Mouse (Mus musculus): Measurements from ENCODE around the gene Armcx1. TPM values are rescaled to one million over a fixed set of nuclear protein-coding genes. Genes with fewer than 3 reads are reported as not detected.
"Not testable (repeated sequence)": the region's sequence is repeated elsewhere in the genome, so short reads cannot be mapped to it uniquely, and the experiment has no call there.

Gene Armcx1
- polyA plus RNA-seq, 1 experiment: 1.1 TPM

- Histone ChIP-seq H3K27ac (ENCODE audit: control insufficient read depth, insufficient read depth, low read depth, low read length) (peak overlapping the region; percentile 36; the same call in 1 of the 2 replicates), H3K4me3 (ENCODE audit: control insufficient read depth, low read depth, low read length) (peak overlapping the region; percentile 80), H3K27me3 (ENCODE audit: control insufficient read depth, insufficient read depth, low read length) (no peaks in the 10 kb centered on the region), H3K4me1 (ENCODE audit: control insufficient read depth, insufficient read depth, low read length) (no peaks in the 10 kb centered on the region), H3K36me3 (ENCODE audit: control insufficient read depth, insufficient read depth, low read length) (no peaks in the 10 kb centered on the region)
- TF ChIP-seq POLR2A (IDR thresholded peaks at IDR 0.05; ENCODE audit: control insufficient read depth, low read depth, low read length) (no peak), CTCF (IDR thresholded peaks at IDR 0.05; ENCODE audit: control insufficient read depth, insufficient read depth, insufficient replicate concordance, low read depth, low read length) (no peak)
Observed at GRCm38 (mm10) chrX:134757293-134757995, 39.7 kb downstream of the Armcx1 start.

GRCm38 (mm10) chrX:134763428-134764198 is 45.9 kb downstream of the Armcx1 start:
- H3K27me3 ChIP-seq (ENCODE audit: control insufficient read depth, insufficient read depth, low read length); H3K4me1 ChIP-seq (ENCODE audit: control insufficient read depth, insufficient read depth, low read length); H3K36me3 ChIP-seq (ENCODE audit: control insufficient read depth, insufficient read depth, low read length); H3K27ac ChIP-seq (ENCODE audit: control insufficient read depth, insufficient read depth, low read depth, low read length); H3K4me3 ChIP-seq (ENCODE audit: control insufficient read depth, low read depth, low read length): not testable (repeated sequence)

Other genes with a start within 250 kb of the Armcx1 start
- gene Taf7l, start 241.5 kb upstream of the Armcx1 start, polyA plus RNA-seq (2012; rRNA removed): 9.6 and 11.8 TPM in 2 replicates
- 0.57 and 0.64 TPM in 2 replicates for gene Timm8a1, start 176.1 kb upstream of the Armcx1 start, polyA plus RNA-seq (2012; rRNA removed)
- 0.17 and 0.20 TPM in 2 replicates for gene Btk, start 134.4 kb upstream of the Armcx1 start, polyA plus RNA-seq (2012; rRNA removed)
- gene Rpl36a, start 132.3 kb upstream of the Armcx1 start, polyA plus RNA-seq (2012; rRNA removed): 22.6 and 26.1 TPM in 2 replicates
- 0.73 and 0.80 TPM in 2 replicates for gene Gla, start 116.8 kb upstream of the Armcx1 start, polyA plus RNA-seq (2012; rRNA removed)
- 4.8 and 6.4 TPM in 2 replicates for gene Hnrnph2, start 116.8 kb upstream of the Armcx1 start, polyA plus RNA-seq (2012; rRNA removed)
- 0.17 and 0.28 TPM in 2 replicates for gene Armcx4, start 31.4 kb upstream of the Armcx1 start, polyA plus RNA-seq (2012; rRNA removed)
- gene Armcx6, start 33.5 kb downstream of the Armcx1 start, polyA plus RNA-seq (2012; rRNA removed): 1.6 and 1.8 TPM in 2 replicates
- gene Armcx3, start 38.6 kb downstream of the Armcx1 start, polyA plus RNA-seq (2012; rRNA removed): 1.1 and 1.5 TPM in 2 replicates
- 2.5 and 3.3 TPM in 2 replicates for gene Armcx2, start 91.3 kb downstream of the Armcx1 start, polyA plus RNA-seq (2012; rRNA removed)
- gene Nxf2, start 246.8 kb downstream of the Armcx1 start, polyA plus RNA-seq (2012; rRNA removed): 5.2 and 7.9 TPM in 2 replicates

Measured in testis, adult 2 months (tissue).